Mouse (Mus musculus) small intestine, adult 2 months (tissue): ENCODE measurements at regions not wholly inside any gene's neighbourhood (a gene's known extent, or its start where the extent isn't known, plus 50 kb on each side); places are given as distances from the start of the nearest gene placed in this dataset.

Source experiments
- CTCF ChIP-seq: fragments of 200-500 bp; IDR thresholded peaks from 2 replicates; pipeline ENCODE4 v1.5.1; 2012; ENCODE audit warnings: low read depth, mild to moderate bottlenecking, control low read depth, inconsistent platforms, low read length, moderate library complexity, mixed read lengths; ENCODE audit not compliant: insufficient replicate concordance, insufficient read length; ENCODE audit errors: extremely low read depth
- POLR2A ChIP-seq: fragments of 200-500 bp; IDR thresholded peaks from 2 replicates; pipeline ENCODE4 v1.6.1; 2012; ENCODE audit warnings: low read depth, mild to moderate bottlenecking, control low read depth, inconsistent platforms, low read length, moderate library complexity

- no peak for TF ChIP-seq CTCF
- no peak for TF ChIP-seq POLR2A
Observed at GRCm38 (mm10) chr4:124414386-124414785, 196.2 kb downstream of the 3100002H09Rik start.
